Mouse (Mus musculus) lung, embryonic 14.5 days (tissue): ENCODE measurements around the gene Slc30a1. TPM values are rescaled to one million over a fixed set of nuclear protein-coding genes. Genes with fewer than 3 reads are reported as not detected.

Experiments used
- ATAC-seq: fragments of 200-750 bp; cut with Nextera tagmentation; 2 replicates; pipeline ENCODE4 v1.8.0; 2017; ENCODE audit warnings: mild to moderate bottlenecking, moderate TSS enrichment, moderate library complexity; ENCODE audit not compliant: insufficient read depth
- DNase-seq: peaks from one replicate; pipeline ENCODE4 v3.0.0-alpha.2; 2015
- H3K27ac ChIP-seq: fragments of 300-500 bp; sonication (generic); 2 replicates; pipeline ENCODE4 v1.5.1; 2014; ENCODE audit warnings: low read depth, mild to moderate bottlenecking, moderate library complexity
- H3K27me3 ChIP-seq: fragments of 300-500 bp; sonication (generic); 2 replicates; pipeline ENCODE4 v1.6.1; 2014; ENCODE audit warnings: low read length, control low read depth; ENCODE audit not compliant: insufficient read depth
- H3K36me3 ChIP-seq: fragments of 300-500 bp; sonication (generic); 2 replicates; pipeline ENCODE4 v1.6.1; 2014; ENCODE audit warnings: control low read depth; ENCODE audit not compliant: insufficient read depth
- H3K4me1 ChIP-seq: fragments of 300-500 bp; sonication (generic); 2 replicates; pipeline ENCODE4 v1.6.1; 2014; ENCODE audit warnings: antibody characterized with exemption, control low read depth; ENCODE audit not compliant: insufficient read depth
- H3K4me2 ChIP-seq: fragments of 300-500 bp; sonication (generic); 2 replicates; pipeline ENCODE4 v1.6.1; 2014; ENCODE audit warnings: mild to moderate bottlenecking
- H3K4me3 ChIP-seq: fragments of 300-500 bp; sonication (generic); 2 replicates; pipeline ENCODE4 v1.5.1; 2014; ENCODE audit warnings: low read depth, low read length
- H3K9ac ChIP-seq: fragments of 300-500 bp; sonication (generic); 2 replicates; pipeline ENCODE4 v1.6.1; 2014
- H3K9me3 ChIP-seq: fragments of 300-500 bp; sonication (generic); 2 replicates; pipeline ENCODE4 v1.6.1; 2016; ENCODE audit warnings: low read depth, low read length, control low read depth
- CTCF ChIP-seq: IDR thresholded peaks from 2 replicates; pipeline ENCODE4 v1.5.1; 2016; ENCODE audit warnings: antibody characterized with exemption, low read depth
- WGBS: fragments of 180-500 bp; shearing (Covaris S2); extraction: QIAGEN DNeasy Blood & Tissue Kit; methylation state at CpG from one replicate; pipeline ENCODE4 v1.1.7; 2014; 5-methylcytosine and 5-hydroxymethylcytosine counted together
- polyA plus RNA-seq: library from polyadenylated mRNA; unstranded; fragments of >200 nt; fragmentation: Nextera tagmentation; extraction: Ambion mirVana; gene quantifications from 2 replicates; pipeline ENCODE4 v1.2.1, GENCODE M21; 2014

The Slc30a1 gene
- polyA plus RNA-seq, 1 experiment from 2014 or later, result 3.9 TPM

DNA sequence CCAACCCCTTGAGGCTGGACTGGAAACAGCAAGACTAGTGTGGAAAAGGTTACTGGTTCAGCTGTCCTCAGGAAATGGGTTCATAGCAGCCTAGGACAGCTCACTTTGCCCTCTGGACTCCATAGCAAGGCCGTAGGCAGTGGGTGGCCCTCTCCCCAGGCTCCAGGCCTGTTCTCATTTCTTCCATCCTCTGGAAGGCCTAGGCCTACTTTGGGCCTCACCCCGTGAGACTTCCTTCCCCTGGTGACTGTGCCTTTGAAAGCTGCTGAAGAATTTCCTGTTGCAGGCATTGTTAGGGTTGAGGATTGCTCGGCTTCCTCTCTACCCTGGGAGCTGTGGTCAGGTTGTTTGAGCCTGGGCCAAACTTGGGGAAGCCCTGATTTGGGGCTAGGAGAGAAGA, 48.5 kb downstream of the Slc30a1 start:
- no peak for TF ChIP-seq CTCF
- 47% methylated on average over 3 of the region's 3 CpGs for WGBS
- H3K4me2 ChIP-seq, result no peak overlapping the region
- DNase-seq (peak; percentile 59), ATAC-seq (peak; percentile 61; the same call in 1 of the 2 replicates)
- no peaks in the 10 kb centered on the region for H3K27me3 ChIP-seq
- peak overlapping the region; percentile 78 for H3K27ac ChIP-seq
- H3K4me3 ChIP-seq, result no peak overlapping the region
- H3K4me1 ChIP-seq, result no peaks in the 10 kb centered on the region
- H3K9ac ChIP-seq, result no peak overlapping the region
- no peaks in the 10 kb centered on the region for H3K9me3 ChIP-seq
- no peaks in the 10 kb centered on the region for H3K36me3 ChIP-seq

DNA sequence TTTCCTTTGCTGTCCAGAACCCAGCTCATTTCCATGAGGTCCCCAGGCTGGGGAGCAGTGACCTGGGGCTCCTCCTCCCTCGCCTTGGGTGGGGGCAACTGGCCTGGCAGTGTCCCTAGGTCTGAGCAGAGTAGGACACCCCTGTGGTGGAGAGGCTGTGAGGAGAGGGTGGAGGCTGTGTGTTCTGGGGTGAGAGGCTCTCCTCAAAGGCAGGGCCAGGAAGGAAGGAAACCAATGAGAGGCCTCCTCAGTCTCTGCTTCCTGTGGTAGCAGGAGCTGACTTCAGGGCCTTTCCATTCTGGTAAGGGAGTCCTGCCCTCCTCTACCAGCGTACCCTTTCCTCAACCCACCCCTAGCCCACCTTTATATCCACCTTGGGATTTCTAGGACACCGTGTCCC, 49.7 kb downstream of the Slc30a1 start:
- WGBS, result 65% methylated on average over 3 of the region's 3 CpGs
- H3K4me3 ChIP-seq, result no peak overlapping the region
- H3K4me1 ChIP-seq, result no peaks in the 10 kb centered on the region
- DNase-seq (peak; percentile 38), ATAC-seq (peak; percentile 71; the same call in 1 of the 2 replicates)
- H3K36me3 ChIP-seq, result no peaks in the 10 kb centered on the region
- no peak overlapping the region for H3K9ac ChIP-seq
- H3K4me2 ChIP-seq, result peak overlapping the region; percentile 36; the same call in 1 of the 2 replicates
- H3K27me3 ChIP-seq, result no peaks in the 10 kb centered on the region
- H3K27ac ChIP-seq, result peak overlapping the region; percentile 78
- no peak for TF ChIP-seq CTCF
- no peaks in the 10 kb centered on the region for H3K9me3 ChIP-seq

DNA sequence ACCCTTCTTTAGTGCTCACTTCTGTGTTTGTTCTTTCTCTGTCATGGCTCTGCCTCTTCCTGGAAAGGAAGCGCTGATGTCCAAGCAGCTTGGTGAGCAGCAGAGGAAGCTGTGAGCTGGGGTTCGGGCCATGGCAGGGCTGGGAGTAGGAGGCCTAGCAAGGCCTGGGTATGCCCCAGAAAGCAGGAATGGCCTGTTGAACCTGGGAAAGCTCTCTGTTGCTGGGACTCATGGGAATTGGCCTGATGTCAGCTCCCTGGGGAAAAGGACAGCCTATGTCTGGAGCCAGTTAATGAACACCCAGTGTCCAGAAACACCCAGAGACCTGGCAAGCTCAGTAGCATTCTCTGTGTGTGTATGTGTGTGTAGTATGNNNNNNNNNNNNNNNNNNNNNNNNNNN, 50.3 kb downstream of the Slc30a1 start:
- 82% methylated on average over 2 of the region's 2 CpGs for WGBS
- H3K9me3 ChIP-seq, result no peaks in the 10 kb centered on the region
- peak overlapping the region; percentile 36; the same call in 1 of the 2 replicates for H3K4me2 ChIP-seq
- no peak for ATAC-seq
- no peak for TF ChIP-seq CTCF
- no peaks in the 10 kb centered on the region for H3K27me3 ChIP-seq
- H3K4me3 ChIP-seq, result no peak overlapping the region
- no peak overlapping the region for H3K9ac ChIP-seq
- H3K4me1 ChIP-seq, result no peaks in the 10 kb centered on the region
- H3K27ac ChIP-seq, result peak overlapping the region; percentile 78
- no peaks in the 10 kb centered on the region for H3K36me3 ChIP-seq
- no peak for DNase-seq

DNA sequence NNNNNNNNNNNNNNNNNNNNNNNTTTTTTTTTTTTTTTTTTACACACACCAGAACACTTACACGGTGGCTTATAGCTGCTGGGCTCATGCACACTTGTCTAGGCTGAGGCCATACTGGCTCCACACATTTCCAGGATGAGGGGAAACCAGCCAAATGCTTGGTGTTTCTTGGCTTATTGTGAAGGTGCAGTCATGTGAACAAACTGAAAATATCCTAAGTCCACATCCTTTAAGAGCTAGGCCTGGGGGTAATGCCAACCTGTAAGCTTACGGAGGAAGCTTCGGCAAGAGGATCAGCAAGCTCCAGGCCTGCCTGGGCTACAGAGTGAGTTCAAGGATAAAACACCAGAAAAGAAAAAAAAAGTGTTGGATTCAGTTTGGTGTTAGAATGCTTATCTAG, 50.8 kb downstream of the Slc30a1 start:
- Histone ChIP-seq H3K9ac (no peak overlapping the region), H3K4me1 (no peaks in the 10 kb centered on the region), H3K4me2 (0 out of 2 replicates have a peak overlapping the region, but pooled peaks have one; percentile 36), H3K27me3 (no peaks in the 10 kb centered on the region), H3K27ac (no peak overlapping the region), H3K4me3 (no peak overlapping the region), H3K9me3 (no peaks in the 10 kb centered on the region), H3K36me3 (no peaks in the 10 kb centered on the region)
- ATAC-seq (no peak), DNase-seq (no peak)
- 89% methylated on average over 3 of the region's 3 CpGs for WGBS
- no peak for TF ChIP-seq CTCF

DNA sequence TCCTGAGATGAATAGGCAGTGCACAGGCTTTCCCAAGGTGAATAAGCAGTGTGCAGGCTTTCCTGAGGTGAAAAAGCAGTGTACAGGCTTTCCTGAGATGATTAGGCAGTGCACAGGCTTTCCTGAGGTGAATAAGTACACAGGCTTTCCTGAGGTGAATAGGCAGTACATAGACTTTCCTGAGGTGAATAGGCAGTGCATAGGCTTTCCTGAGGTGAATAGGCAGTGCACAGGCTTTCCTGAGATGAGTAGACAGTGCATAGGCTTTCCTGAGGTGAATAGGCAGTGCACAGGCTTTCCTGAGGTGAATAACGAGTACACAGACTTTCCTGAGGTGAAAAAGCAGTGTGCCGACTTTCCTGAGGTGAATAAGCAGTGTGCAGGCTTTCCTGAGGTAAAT, 54.4 kb downstream of the Slc30a1 start:
- Histone ChIP-seq H3K4me1 (no peaks in the 10 kb centered on the region), H3K4me2 (no peak overlapping the region), H3K27me3 (no peaks in the 10 kb centered on the region), H3K4me3 (no peak overlapping the region), H3K9ac (no peak overlapping the region), H3K27ac (no peak overlapping the region), H3K9me3 (no peaks in the 10 kb centered on the region), H3K36me3 (no peaks in the 10 kb centered on the region)
- 45% methylated on average over 2 of the region's 2 CpGs for whole genome bisulfite sequencing
- ATAC-seq (no peak), DNase-seq (no peak)
- no peak for TF ChIP-seq CTCF

Other genes starting within 250 kb of the Slc30a1 start
- 38.5 and 43.2 TPM in 2 replicates for gene Lpgat1, start 188.9 kb upstream of the Slc30a1 start, polyA plus RNA-seq
- 43.7 and 46.8 TPM in 2 replicates for gene Nek2, start 85.3 kb upstream of the Slc30a1 start, polyA plus RNA-seq
- gene Rd3, start 70.6 kb downstream of the Slc30a1 start, polyA plus RNA-seq, result 0.45 and 1.8 TPM in 2 replicates
- gene Traf5, start 185.8 kb downstream of the Slc30a1 start, polyA plus RNA-seq, result 20.1 and 22.8 TPM in 2 replicates
- gene Rcor3, start 231.3 kb downstream of the Slc30a1 start, polyA plus RNA-seq, result 29.5 and 31.0 TPM in 2 replicates